Mouse (Mus musculus) CH12.LX (cell line): Measurements from ENCODE around the gene Banf1. TPM values are rescaled to one million over a fixed set of nuclear protein-coding genes. Genes with fewer than 3 reads are reported as not detected.

Experiments used
- DNase-seq: peaks from one replicate; pipeline ENCODE4 v3.0.0-alpha.2; 2013; ENCODE audit errors: extremely low read depth
- H3K27ac ChIP-seq: 2 replicates; pipeline ENCODE4 v1.5.1; 2012; ENCODE audit warnings: low read depth, mild to moderate bottlenecking, control low read depth, moderate library complexity; ENCODE audit not compliant: insufficient read depth
- H3K27me3 ChIP-seq: replicated peaks from 2 replicates; pipeline ENCODE3; 2012; ENCODE audit warnings: inconsistent platforms
- H3K36me3 ChIP-seq, 2 experiments: replicated peaks in 1 of 2; 2 replicates each; pipeline versions ENCODE3 to v1.6.1; 2012; ENCODE audit warnings: inconsistent platforms in 1 of 2, low read length in 1 of 2, mild to moderate bottlenecking in 1 of 2, mixed read lengths in 1 of 2, moderate library complexity in 1 of 2; ENCODE audit not compliant: control insufficient read depth in 1 of 2, insufficient read depth in 1 of 2
- H3K4me1 ChIP-seq, 2 experiments: 2 replicates each; pipeline ENCODE4 v1.6.1; 2012; ENCODE audit warnings: inconsistent platforms in 1 of 2, moderate library complexity in 1 of 2; ENCODE audit not compliant: insufficient read depth in 2 of 2, control insufficient read depth in 1 of 2
- H3K4me2 ChIP-seq: 2 replicates; pipeline ENCODE4 v1.6.1; 2012; ENCODE audit warnings: low read depth, mild to moderate bottlenecking, control low read depth; ENCODE audit not compliant: poor library complexity, insufficient read depth, severe bottlenecking
- H3K4me3 ChIP-seq, 3 experiments: fragments of 150-350 bp in 1 of 3; sonication (generic) in 1 of 3; replicated peaks in 1 of 3; 2 replicates each; pipeline versions ENCODE3 to v1.5.1; 2011 to 2012; ENCODE audit warnings: low read depth in 2 of 3, low read length in 2 of 3, mild to moderate bottlenecking in 2 of 3, moderate library complexity in 2 of 3, control low read depth in 1 of 3, improper control_type of control experiment in 1 of 3, inconsistent platforms in 1 of 3, mixed read lengths in 1 of 3; ENCODE audit not compliant: poor library complexity in 1 of 3
- H3K79me2 ChIP-seq: replicated peaks from 2 replicates; pipeline ENCODE4 v1.6.1; 2012; ENCODE audit warnings: mild to moderate bottlenecking, moderate library complexity; ENCODE audit not compliant: control insufficient read depth, poor library complexity, insufficient read depth, severe bottlenecking; ENCODE audit errors: extremely low read depth
- H3K9ac ChIP-seq: 2 replicates; pipeline ENCODE4 v1.6.1; 2012; ENCODE audit warnings: low read depth, mild to moderate bottlenecking, control low read depth, moderate library complexity; ENCODE audit not compliant: insufficient read depth
- H3K9me3 ChIP-seq: replicated peaks from 2 replicates; pipeline ENCODE3; 2012; ENCODE audit warnings: low read length, inconsistent platforms, mixed read lengths
- BHLHE40 ChIP-seq: IDR thresholded peaks from 2 replicates; pipeline ENCODE4 v1.6.1; 2011; ENCODE audit warnings: mild to moderate bottlenecking, low read depth, low read length, improper control_type of control experiment
- CHD1 ChIP-seq: IDR thresholded peaks from 2 replicates; pipeline ENCODE4 v1.6.1; 2012; ENCODE audit warnings: low read depth, low read length, improper control_type of control experiment, inconsistent platforms
- CHD2 ChIP-seq: IDR thresholded peaks from 2 replicates; pipeline ENCODE4 v1.6.1; 2011; ENCODE audit warnings: low read length, improper control_type of control experiment
- CTCF ChIP-seq, 2 experiments: IDR thresholded peaks in 1 of 2; conservative IDR thresholded peaks in 1 of 2; 2 replicates each; pipeline ENCODE4 v1.5.1; 2011 to 2012; ENCODE audit warnings: low read depth in 2 of 2, low read length in 2 of 2, improper control_type of control experiment in 1 of 2, inconsistent platforms in 1 of 2, mild to moderate bottlenecking in 1 of 2, moderate library complexity in 1 of 2
- E2F4 ChIP-seq: IDR thresholded peaks from 2 replicates; pipeline ENCODE4 v1.6.1; 2011; ENCODE audit warnings: low read depth, low read length, improper control_type of control experiment; ENCODE audit not compliant: insufficient replicate concordance
- ELF1 ChIP-seq: IDR thresholded peaks from 2 replicates; pipeline ENCODE4 v1.6.1; 2014; ENCODE audit warnings: low read depth, mild to moderate bottlenecking, inconsistent platforms, low read length, improper control_type of control experiment
- ETS1 ChIP-seq: conservative IDR thresholded peaks from 2 replicates; pipeline ENCODE4 v1.6.1; 2012; ENCODE audit warnings: low read depth, mild to moderate bottlenecking, inconsistent platforms, low read length, improper control_type of control experiment, moderate library complexity
- IRF4 ChIP-seq: IDR thresholded peaks from 2 replicates; pipeline ENCODE4 v1.6.1; 2014; ENCODE audit warnings: low read depth, mild to moderate bottlenecking, inconsistent platforms, low read length, improper control_type of control experiment
- JUN ChIP-seq: IDR thresholded peaks from 2 replicates; pipeline ENCODE4 v1.6.1; 2011; ENCODE audit warnings: low read depth, mild to moderate bottlenecking, low read length, improper control_type of control experiment, moderate library complexity; ENCODE audit not compliant: insufficient read depth
- JUND ChIP-seq: conservative IDR thresholded peaks from 2 replicates; pipeline ENCODE4 v1.6.1; 2011; ENCODE audit warnings: low read depth, low read length, improper control_type of control experiment
- KAT2A ChIP-seq: IDR thresholded peaks from 2 replicates; pipeline ENCODE4 v1.6.1; 2012; ENCODE audit warnings: low read length, improper control_type of control experiment, inconsistent platforms; ENCODE audit not compliant: insufficient replicate concordance
- MAFK ChIP-seq: IDR thresholded peaks from 2 replicates; pipeline ENCODE4 v1.6.1; 2011; ENCODE audit warnings: low read length, improper control_type of control experiment; ENCODE audit not compliant: insufficient replicate concordance
- MAX ChIP-seq: IDR thresholded peaks from 2 replicates; pipeline ENCODE4 v1.6.1; 2011; ENCODE audit warnings: low read length, improper control_type of control experiment
- MAZ ChIP-seq: IDR thresholded peaks from 2 replicates; pipeline ENCODE4 v1.6.1; 2012; ENCODE audit warnings: low read depth, mild to moderate bottlenecking, inconsistent platforms, low read length, improper control_type of control experiment, moderate library complexity
- MEF2A ChIP-seq: IDR thresholded peaks from 2 replicates; pipeline ENCODE4 v1.6.1; 2014; ENCODE audit warnings: low read depth, mild to moderate bottlenecking, inconsistent platforms, low read length, improper control_type of control experiment, borderline replicate concordance
- NRF1 ChIP-seq: IDR thresholded peaks from 2 replicates; pipeline ENCODE4 v1.6.1; 2014; ENCODE audit warnings: low read depth, mild to moderate bottlenecking, inconsistent platforms, low read length, improper control_type of control experiment, moderate library complexity
- PAX5 ChIP-seq: IDR thresholded peaks from 2 replicates; pipeline ENCODE4 v1.6.1; 2012; ENCODE audit warnings: low read length, inconsistent platforms, mixed read lengths
- POLR2A ChIP-seq: IDR thresholded peaks from 2 replicates; pipeline ENCODE4 v1.6.1; 2011; ENCODE audit warnings: low read depth, mild to moderate bottlenecking, improper control_type of control experiment, low read length
- RAD21 ChIP-seq: IDR thresholded peaks from 2 replicates; pipeline ENCODE4 v1.6.1; 2011; ENCODE audit warnings: low read depth, mild to moderate bottlenecking, low read length, improper control_type of control experiment, moderate library complexity
- RCOR1 ChIP-seq: conservative IDR thresholded peaks from 2 replicates; pipeline ENCODE4 v1.6.1; 2012; ENCODE audit warnings: low read depth, mild to moderate bottlenecking, inconsistent platforms, low read length, improper control_type of control experiment
- SIN3A ChIP-seq: IDR thresholded peaks from 2 replicates; pipeline ENCODE4 v1.6.1; 2012; ENCODE audit warnings: low read length, improper control_type of control experiment, inconsistent platforms
- SMC3 ChIP-seq: IDR thresholded peaks from 2 replicates; pipeline ENCODE4 v1.6.1; 2011; ENCODE audit warnings: low read depth, low read length, improper control_type of control experiment
- USF1 ChIP-seq: IDR thresholded peaks from 2 replicates; pipeline ENCODE4 v1.6.1; 2014; ENCODE audit warnings: low read depth, mild to moderate bottlenecking, inconsistent platforms, low read length, improper control_type of control experiment
- USF2 ChIP-seq: conservative IDR thresholded peaks from 2 replicates; pipeline ENCODE4 v1.6.1; 2011; ENCODE audit warnings: low read depth, low read length, improper control_type of control experiment
- ZMIZ1 ChIP-seq: IDR thresholded peaks from 2 replicates; pipeline ENCODE4 v1.6.1; 2012; ENCODE audit warnings: low read depth, mild to moderate bottlenecking, inconsistent platforms, low read length, improper control_type of control experiment
- ZNF384 ChIP-seq: IDR thresholded peaks from 2 replicates; pipeline ENCODE4 v1.6.1; 2012; ENCODE audit warnings: low read depth, low read length, improper control_type of control experiment, inconsistent platforms
- dilution Hi-C: fragments of 300-500 bp; cut with MboI; formaldehyde crosslinking; loops from 2 replicates; pipeline ENCODE4 v1.14.3; 2020; ENCODE audit warnings: low sequenced_read_pairs; ENCODE audit not compliant: extremely low pct_unique_long_range_greater_than_20kb, extremely low pct_ligation_motif_present
- in situ Hi-C: fragments of 300-500 bp; cut with MboI; formaldehyde crosslinking; loops from 3 replicates; pipeline ENCODE4 v1.14.3; 2019; ENCODE audit warnings: low sequenced_read_pairs, low pct_ligation_motif_present, low pct_unique_long_range_greater_than_20kb, mixed read lengths
- polyA plus RNA-seq: library from polyadenylated mRNA; unstranded; fragments of >175 nt; gene quantifications from 2 replicates; pipeline ENCODE4 v1.2.1, GENCODE M21; 2012; ENCODE audit warnings: low read depth; ENCODE audit not compliant: insufficient read length
- total RNA-seq, 2 experiments: library from RNA; depleted of rRNA; stranded (reverse); fragments of 300-350 nt in 1 of 2; fragments of >200 nt in 1 of 2; gene quantifications; 2 replicates each; pipeline ENCODE4 v1.2.3; 2012 to 2014

Gene Banf1
- total and polyA plus RNA-seq, 3 experiments = 176 to 450 (median 273) TPM

- Histone ChIP-seq H3K4me2 (no peak overlapping the region), H3K27me3 (no peaks in the 10 kb centered on the region), H3K79me2 (peaks cover 5% of the 10 kb centered on the region), H3K9ac (no peak overlapping the region), H3K4me1 (peaks cover 3 to 19% of the 10 kb centered on the region in 2 experiments), H3K9me3 (no peaks in the 10 kb centered on the region), H3K4me3 (no peak overlapping the region), H3K27ac (no peak overlapping the region), H3K36me3 (peaks cover 0 to 6% of the 10 kb centered on the region in 2 experiments)
- TF ChIP-seq ELF1 (no peak), ZNF384 (no peak), MAX (no peak), JUN (no peak)
- no peak for DNase-seq
- dilution Hi-C loops = no loop called here
- in situ Hi-C loops = no loop called here
These were observed 25.9 kb upstream of the Banf1 start for GRCm38 (mm10) chr19:5392892-5393291.

GRCm38 (mm10) chr19:5390416-5390815 lies 23.4 kb upstream of the Banf1 start:
- peaks cover 5 to 23% of the 10 kb centered on the region in 2 experiments for H3K36me3 ChIP-seq
- peaks cover 5 to 39% of the 10 kb centered on the region in 2 experiments for H3K4me1 ChIP-seq
- dilution Hi-C loops = no loop called here
- no peak overlapping the region for H3K27ac ChIP-seq
- peak overlapping the region; percentile 80 for H3K4me2 ChIP-seq
- TF ChIP-seq CHD2 (no peak), RCOR1 (no peak), POLR2A (no peak), KAT2A (no peak), USF2 (no peak), SIN3A (no peak)
- H3K27me3 ChIP-seq = no peaks in the 10 kb centered on the region
- H3K4me3 ChIP-seq = peak overlapping the region; percentile 66 to 92 (median 74)
- in situ Hi-C loops = no loop called here
- no peak for DNase-seq
- H3K9ac ChIP-seq = peak overlapping the region; percentile 96
- H3K79me2 ChIP-seq = peaks cover 28% of the 10 kb centered on the region
- H3K9me3 ChIP-seq = no peaks in the 10 kb centered on the region

GRCm38 (mm10) chr19:5389647-5390046 lies 22.7 kb upstream of the Banf1 start:
- H3K9me3 ChIP-seq = no peaks in the 10 kb centered on the region
- peak overlapping the region; percentile 96 for H3K9ac ChIP-seq
- H3K27me3 ChIP-seq = no peaks in the 10 kb centered on the region
- peak overlapping the region; percentile 66 to 92 (median 74) for H3K4me3 ChIP-seq
- peaks cover 11 to 30% of the 10 kb centered on the region in 2 experiments for H3K36me3 ChIP-seq
- dilution Hi-C loops = no loop called here
- H3K4me2 ChIP-seq = peak overlapping the region; percentile 80
- H3K79me2 ChIP-seq = peaks cover 28% of the 10 kb centered on the region
- in situ Hi-C loops = no loop called here
- peak; percentile 74 for DNase-seq
- H3K4me1 ChIP-seq = peaks cover 5 to 39% of the 10 kb centered on the region in 2 experiments
- H3K27ac ChIP-seq = peak overlapping the region; percentile 59; the same call in 1 of the 2 replicates
- no peak for TF ChIP-seq ZNF384
- TF ChIP-seq ETS1 = peak; percentile 45
- TF ChIP-seq JUND = no peak
- no peak for TF ChIP-seq JUN
- 0 out of 2 replicates have a peak, but pooled peaks have one; percentile 14 for TF ChIP-seq E2F4
- no peak for TF ChIP-seq PAX5
- peak; percentile 29 for TF ChIP-seq IRF4
- no peak for TF ChIP-seq USF1
- TF ChIP-seq NRF1 = no peak
- 0 out of 2 replicates have a peak, but pooled peaks have one; percentile 51 for TF ChIP-seq KAT2A
- TF ChIP-seq ZMIZ1 = peak; percentile 48; the same call in 1 of the 2 replicates
- no peak for TF ChIP-seq MAZ
- no peak for TF ChIP-seq SMC3
- no peak for TF ChIP-seq MAFK
- TF ChIP-seq MEF2A = no peak
- no peak for TF ChIP-seq CHD1
- no peak for TF ChIP-seq BHLHE40
- no peak for TF ChIP-seq RAD21
- peak; percentile 78 for TF ChIP-seq POLR2A
- peak; percentile 88 for TF ChIP-seq SIN3A
- TF ChIP-seq RCOR1 = no peak
- no peak for TF ChIP-seq CTCF (conservative IDR thresholded peaks at IDR 0.05 in 1 of 2, IDR thresholded peaks at IDR 0.05 in 1 of 2; ENCODE audit: low read depth in 2 of 2, low read length in 2 of 2)
